Mouse (Mus musculus) testis, adult 2 months (tissue): Measurements from ENCODE around the gene March8. TPM values are rescaled to one million over a fixed set of nuclear protein-coding genes. Genes with fewer than 3 reads are reported as not detected.

Experiments used
- H3K27ac ChIP-seq: fragments of 200-500 bp; 2 replicates; pipeline ENCODE4 v1.5.1; 2012; ENCODE audit warnings: low read depth, low read length; ENCODE audit not compliant: control insufficient read depth, insufficient read depth
- H3K27me3 ChIP-seq: fragments of 200-500 bp; 2 replicates; pipeline ENCODE4 v1.6.1; 2012; ENCODE audit warnings: mild to moderate bottlenecking, low read length, moderate library complexity; ENCODE audit not compliant: control insufficient read depth, insufficient read depth
- H3K36me3 ChIP-seq: fragments of 200-500 bp; 2 replicates; pipeline ENCODE4 v1.6.1; 2012; ENCODE audit warnings: mild to moderate bottlenecking, low read length; ENCODE audit not compliant: control insufficient read depth, insufficient read depth
- H3K4me1 ChIP-seq: fragments of 200-500 bp; 2 replicates; pipeline ENCODE4 v1.6.1; 2012; ENCODE audit warnings: low read length; ENCODE audit not compliant: control insufficient read depth, insufficient read depth
- H3K4me3 ChIP-seq: fragments of 200-500 bp; 2 replicates; pipeline ENCODE4 v1.5.1; 2012; ENCODE audit warnings: low read depth, mild to moderate bottlenecking, low read length, moderate library complexity, mixed read lengths; ENCODE audit not compliant: control insufficient read depth
- CTCF ChIP-seq: fragments of 200-500 bp; IDR thresholded peaks from 2 replicates; pipeline ENCODE4 v1.5.1; 2012; ENCODE audit warnings: low read depth, mild to moderate bottlenecking, inconsistent platforms, low read length, moderate library complexity; ENCODE audit not compliant: control insufficient read depth, insufficient read depth, insufficient replicate concordance
- POLR2A ChIP-seq: fragments of 200-500 bp; IDR thresholded peaks from 2 replicates; pipeline ENCODE4 v1.6.1; 2012; ENCODE audit warnings: low read depth, mild to moderate bottlenecking, inconsistent platforms, low read length, moderate library complexity; ENCODE audit not compliant: control insufficient read depth
- polyA plus RNA-seq: library from polyadenylated mRNA; depleted of rRNA; stranded (reverse); fragments of >200 nt; gene quantifications from 2 replicates; pipeline ENCODE4 v1.2.3, GENCODE M21; 2012; rRNA removed

The March8 gene
- 19.2 and 20.0 TPM in 2 replicates for polyA plus RNA-seq

GRCm38 (mm10) chr6:116337835-116338501 is at the start of gene March8:
Gene March8 (plus strand): TSS chr6:116338024.
- H3K36me3 ChIP-seq: no peaks in the 10 kb centered on the region
- H3K4me3 ChIP-seq: peak within 1 kb of the TSS; percentile 98
- H3K4me1 ChIP-seq: no peaks in the 10 kb centered on the region; the same call in 1 of the 2 replicates
- H3K27ac ChIP-seq: peak within 1 kb of the TSS; percentile 73
- TF ChIP-seq POLR2A: peak; percentile 74
- TF ChIP-seq CTCF: no peak
- no peaks in the 10 kb centered on the region for H3K27me3 ChIP-seq

GRCm38 (mm10) chr6:116311411-116311810 is 26.4 kb upstream of the March8 start:
- Histone ChIP-seq H3K36me3 (peaks cover 4% of the 10 kb centered on the region), H3K27me3 (no peaks in the 10 kb centered on the region), H3K27ac (no peak overlapping the region), H3K4me1 (no peaks in the 10 kb centered on the region), H3K4me3 (no peak overlapping the region)
- no peak for TF ChIP-seq CTCF
- TF ChIP-seq POLR2A: no peak

- TF ChIP-seq CTCF (no peak), POLR2A (no peak)
- Histone ChIP-seq H3K36me3 (no peaks in the 10 kb centered on the region; the same call in none of the 2 replicates), H3K27me3 (no peaks in the 10 kb centered on the region), H3K27ac (no peak overlapping the region), H3K4me3 (no peak overlapping the region), H3K4me1 (no peaks in the 10 kb centered on the region)
Measured at GRCm38 (mm10) chr6:116319259-116319658, 18.6 kb upstream of the March8 start.

- H3K36me3 ChIP-seq: no peaks in the 10 kb centered on the region; the same call in 1 of the 2 replicates
- H3K27ac ChIP-seq: no peak overlapping the region
- no peaks in the 10 kb centered on the region for H3K4me1 ChIP-seq
- TF ChIP-seq CTCF: no peak
- TF ChIP-seq POLR2A: no peak
- H3K4me3 ChIP-seq: no peak overlapping the region
- H3K27me3 ChIP-seq: no peaks in the 10 kb centered on the region
Measured at GRCm38 (mm10) chr6:116326641-116327040, 11.2 kb upstream of the March8 start.

- H3K27ac ChIP-seq: no peak overlapping the region
- H3K4me3 ChIP-seq: no peak overlapping the region
- TF ChIP-seq CTCF (no peak), POLR2A (no peak)
- H3K27me3 ChIP-seq: no peaks in the 10 kb centered on the region
- H3K36me3 ChIP-seq: no peaks in the 10 kb centered on the region
- no peaks in the 10 kb centered on the region for H3K4me1 ChIP-seq
Measured at GRCm38 (mm10) chr6:116331396-116331795, 6.4 kb upstream of the March8 start.

GRCm38 (mm10) chr6:116337466-116337834 is 374 bp upstream of the March8 start:
- peak overlapping the region; percentile 73 for H3K27ac ChIP-seq
- no peaks in the 10 kb centered on the region; the same call in 1 of the 2 replicates for H3K4me1 ChIP-seq
- peak overlapping the region; percentile 98 for H3K4me3 ChIP-seq
- no peaks in the 10 kb centered on the region for H3K36me3 ChIP-seq
- no peaks in the 10 kb centered on the region for H3K27me3 ChIP-seq
- TF ChIP-seq CTCF (no peak), POLR2A (no peak)

GRCm38 (mm10) chr6:116338520-116338919 is 696 bp downstream of the March8 start:
- H3K27ac ChIP-seq: no peak overlapping the region; the same call in 1 of the 2 replicates
- H3K4me3 ChIP-seq: peak overlapping the region; percentile 98
- H3K36me3 ChIP-seq: no peaks in the 10 kb centered on the region
- TF ChIP-seq CTCF (no peak), POLR2A (no peak)
- no peaks in the 10 kb centered on the region; the same call in 1 of the 2 replicates for H3K4me1 ChIP-seq
- no peaks in the 10 kb centered on the region for H3K27me3 ChIP-seq

- Histone ChIP-seq H3K4me3 (no peak overlapping the region), H3K36me3 (no peaks in the 10 kb centered on the region), H3K27me3 (no peaks in the 10 kb centered on the region), H3K4me1 (no peaks in the 10 kb centered on the region; the same call in 1 of the 2 replicates), H3K27ac (no peak overlapping the region)
- no peak for TF ChIP-seq POLR2A
Measured at GRCm38 (mm10) chr6:116339088-116339487, 1.3 kb downstream of the March8 start.
